Mouse (Mus musculus) megakaryocyte, embryonic 14.5 days (primary cell): ENCODE measurements around the gene Insm1.

ENCODE experiments used
- FLI1 ChIP-seq: IDR thresholded peaks from 2 replicates; pipeline ENCODE4 v1.6.1; 2012; ENCODE audit warnings: low read length, inconsistent platforms, mixed read lengths
- GATA1 ChIP-seq: IDR thresholded peaks from 3 replicates; pipeline ENCODE4 v1.6.1; 2012; ENCODE audit warnings: mixed read lengths, low read length, inconsistent platforms, borderline replicate concordance

DNA sequence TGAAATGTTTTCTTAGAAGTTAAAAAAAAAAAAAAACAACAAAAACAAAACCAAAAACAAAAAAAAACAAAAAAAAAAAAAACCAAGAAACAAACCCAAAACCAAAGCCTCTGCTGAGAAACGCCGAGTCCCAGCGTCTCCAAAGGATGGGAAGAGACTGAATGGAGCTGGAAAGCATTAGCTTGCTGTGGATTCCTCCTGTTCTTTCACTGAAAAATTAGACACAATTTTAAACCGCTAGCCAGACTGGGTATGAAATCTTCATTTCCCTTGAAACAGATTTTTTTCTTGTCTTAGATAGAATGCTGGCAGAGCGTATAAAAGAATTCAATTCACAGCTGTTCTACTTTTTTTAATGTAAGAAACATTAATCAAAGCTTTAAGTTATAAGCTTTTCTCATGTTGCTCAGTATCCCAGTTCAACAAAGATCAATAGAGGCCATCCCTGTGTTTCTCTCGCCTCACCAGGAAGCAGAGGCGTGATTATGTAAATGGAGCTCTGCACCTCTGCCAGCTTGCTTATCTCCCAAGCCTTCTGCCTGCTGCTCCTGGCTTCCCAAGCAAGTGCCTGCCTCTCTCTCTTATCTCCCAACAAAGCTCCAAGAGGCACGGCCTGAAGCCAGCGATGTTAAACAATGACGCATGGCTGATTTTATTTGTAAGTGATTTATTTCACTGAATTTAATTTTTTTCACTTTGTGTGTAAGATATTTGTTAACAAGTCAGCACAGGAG, 37.2 kb downstream of the Insm1 start:
- TF ChIP-seq GATA1 (no peak), FLI1 (no peak)
